Mouse (Mus musculus): ENCODE measurements at regions not wholly inside any gene's neighbourhood (a gene's known extent, or its start where the extent isn't known, plus 50 kb on each side); places are given as distances from the start of the nearest gene placed in this dataset.
A peak's percentile ranks its signal among the peaks of the same experiment; 100 is the strongest.

DNA sequence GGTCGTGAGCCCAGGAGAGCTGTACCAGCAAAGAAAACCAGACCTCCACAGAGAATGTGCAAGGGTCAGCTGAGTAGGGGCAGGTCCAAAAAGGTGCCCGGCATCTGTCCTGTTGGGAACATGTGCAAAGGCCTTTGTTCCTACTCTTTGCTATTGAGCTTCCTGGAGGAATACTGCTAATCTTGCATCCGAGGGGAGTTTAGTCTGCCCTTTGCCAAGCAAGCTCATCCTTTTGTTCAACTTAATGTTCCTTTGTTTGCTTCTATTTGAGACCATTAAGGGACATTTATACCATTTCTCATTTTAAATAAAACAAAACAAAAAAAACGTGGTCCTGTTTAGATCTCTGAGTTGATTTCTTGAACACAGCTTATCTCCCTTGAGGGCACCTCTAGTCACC is 166.6 kb downstream of the Dact1 start:
- H3K27me3 ChIP-seq (replicated peaks; ENCODE audit: control insufficient read depth, insufficient read depth, low read length) = no peaks in the 10 kb centered on the region
- H3K4me2 ChIP-seq (ENCODE audit: low read length) = no peak overlapping the region
- WGBS = 50% methylated on average over 4 of the region's 4 CpGs
- H3K9ac ChIP-seq (ENCODE audit: low read length) = no peak overlapping the region
- no peak overlapping the region for H3K27ac ChIP-seq (ENCODE audit: low read depth)
- no peaks in the 10 kb centered on the region for H3K9me3 ChIP-seq (ENCODE audit: control insufficient read depth, low read length)
- H3K4me1 ChIP-seq (replicated peaks; ENCODE audit: control insufficient read depth, insufficient read depth, low read length) = peaks cover 6% of the 10 kb centered on the region; the same call in 1 of the 2 replicates
- ATAC-seq (replicated peaks; ENCODE audit: low FRiP score, low TSS enrichment, low read depth) (no peak), DNase-seq (ENCODE audit: low spot score) (no peak)
- no peaks in the 10 kb centered on the region for H3K36me3 ChIP-seq (ENCODE audit: control insufficient read depth, insufficient read depth, low read length)
- H3K4me3 ChIP-seq (ENCODE audit: low read depth, low read length) = no peak overlapping the region

GRCm38 (mm10) chr12:71477691-71478090 is 168.0 kb downstream of the Dact1 start:
- H3K4me1 ChIP-seq (replicated peaks; ENCODE audit: control insufficient read depth, insufficient read depth, low read length) = peaks cover 19% of the 10 kb centered on the region
- 0 out of 2 replicates have a peak overlapping the region, but pooled peaks have one; percentile 24 for H3K27ac ChIP-seq (ENCODE audit: low read depth)
- DNase-seq (ENCODE audit: low spot score) = no peak
- H3K4me3 ChIP-seq (ENCODE audit: low read depth, low read length) = no peak overlapping the region
- H3K4me2 ChIP-seq (ENCODE audit: low read length) = no peak overlapping the region
- H3K36me3 ChIP-seq (ENCODE audit: control insufficient read depth, insufficient read depth, low read length) = no peaks in the 10 kb centered on the region
- no peak for ATAC-seq (replicated peaks; ENCODE audit: low FRiP score, low TSS enrichment, low read depth)
- H3K9me3 ChIP-seq (ENCODE audit: control insufficient read depth, low read length) = no peaks in the 10 kb centered on the region
- no peak overlapping the region for H3K9ac ChIP-seq (ENCODE audit: low read length)
- H3K27me3 ChIP-seq (replicated peaks; ENCODE audit: control insufficient read depth, insufficient read depth, low read length) = no peaks in the 10 kb centered on the region
- WGBS = 11% methylated on average over 5 of the region's 5 CpGs

- Histone ChIP-seq H3K9ac (ENCODE audit: low read length) (no peak overlapping the region), H3K36me3 (ENCODE audit: control insufficient read depth, insufficient read depth, low read length) (no peaks in the 10 kb centered on the region), H3K4me3 (ENCODE audit: low read depth, low read length) (no peak overlapping the region), H3K9me3 (ENCODE audit: control insufficient read depth, low read length) (no peaks in the 10 kb centered on the region), H3K27ac (ENCODE audit: low read depth) (peak overlapping the region; percentile 78), H3K4me1 (replicated peaks; ENCODE audit: control insufficient read depth, insufficient read depth, low read length) (peaks cover 23% of the 10 kb centered on the region), H3K4me2 (ENCODE audit: low read length) (no peak overlapping the region), H3K27me3 (replicated peaks; ENCODE audit: control insufficient read depth, insufficient read depth, low read length) (no peaks in the 10 kb centered on the region)
- ATAC-seq (replicated peaks; ENCODE audit: low FRiP score, low TSS enrichment, low read depth) (0 out of 2 replicates have a peak, but pooled peaks have one; percentile 5), DNase-seq (ENCODE audit: low spot score) (no peak)
- 27% methylated on average over 6 of the region's 6 CpGs for WGBS
Observed at GRCm38 (mm10) chr12:71481371-71481770, 171.7 kb downstream of the Dact1 start.

- no peak overlapping the region for H3K4me3 ChIP-seq (ENCODE audit: low read depth, low read length)
- H3K27me3 ChIP-seq (replicated peaks; ENCODE audit: control insufficient read depth, insufficient read depth, low read length) = no peaks in the 10 kb centered on the region
- no peaks in the 10 kb centered on the region for H3K36me3 ChIP-seq (ENCODE audit: control insufficient read depth, insufficient read depth, low read length)
- no peak overlapping the region for H3K4me2 ChIP-seq (ENCODE audit: low read length)
- no peaks in the 10 kb centered on the region for H3K9me3 ChIP-seq (ENCODE audit: control insufficient read depth, low read length)
- ATAC-seq (replicated peaks; ENCODE audit: low FRiP score, low TSS enrichment, low read depth) (no peak), DNase-seq (ENCODE audit: low spot score) (no peak)
- WGBS = 45% methylated on average over 9 of the region's 9 CpGs
- peak overlapping the region; percentile 78 for H3K27ac ChIP-seq (ENCODE audit: low read depth)
- H3K4me1 ChIP-seq (replicated peaks; ENCODE audit: control insufficient read depth, insufficient read depth, low read length) = peaks cover 22% of the 10 kb centered on the region
- H3K9ac ChIP-seq (ENCODE audit: low read length) = no peak overlapping the region
Observed at GRCm38 (mm10) chr12:71481899-71482593, 172.4 kb downstream of the Dact1 start.

DNA sequence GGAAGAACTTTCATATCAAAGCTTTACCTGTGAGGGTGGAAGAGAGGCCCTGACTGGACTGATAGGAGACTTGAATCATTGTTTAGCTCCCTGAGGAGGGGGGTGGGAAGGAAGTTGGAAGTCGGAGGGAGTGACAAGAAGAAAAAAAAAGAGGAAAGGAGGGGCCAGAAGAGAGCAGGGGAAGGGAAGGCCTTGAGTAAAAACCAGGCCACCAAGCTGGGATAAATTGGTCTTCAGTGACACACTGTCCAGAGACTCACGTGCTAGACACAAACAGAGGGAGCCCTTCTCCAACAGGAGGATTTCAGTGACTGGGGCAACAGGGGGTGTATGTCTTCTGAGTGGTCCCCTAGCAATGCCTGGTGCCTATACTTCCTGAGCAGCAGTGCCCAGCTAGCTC is 172.9 kb downstream of the Dact1 start:
- 35% methylated on average over 2 of the region's 2 CpGs for WGBS
- H3K4me2 ChIP-seq (ENCODE audit: low read length) = no peak overlapping the region
- no peaks in the 10 kb centered on the region for H3K36me3 ChIP-seq (ENCODE audit: control insufficient read depth, insufficient read depth, low read length)
- peak overlapping the region; percentile 78 for H3K27ac ChIP-seq (ENCODE audit: low read depth)
- no peak overlapping the region for H3K4me3 ChIP-seq (ENCODE audit: low read depth, low read length)
- H3K9me3 ChIP-seq (ENCODE audit: control insufficient read depth, low read length) = no peaks in the 10 kb centered on the region
- no peak for ATAC-seq (replicated peaks; ENCODE audit: low FRiP score, low TSS enrichment, low read depth)
- no peaks in the 10 kb centered on the region for H3K27me3 ChIP-seq (replicated peaks; ENCODE audit: control insufficient read depth, insufficient read depth, low read length)
- DNase-seq (ENCODE audit: low spot score) = no peak
- no peak overlapping the region for H3K9ac ChIP-seq (ENCODE audit: low read length)
- peaks cover 19% of the 10 kb centered on the region for H3K4me1 ChIP-seq (replicated peaks; ENCODE audit: control insufficient read depth, insufficient read depth, low read length)

DNA sequence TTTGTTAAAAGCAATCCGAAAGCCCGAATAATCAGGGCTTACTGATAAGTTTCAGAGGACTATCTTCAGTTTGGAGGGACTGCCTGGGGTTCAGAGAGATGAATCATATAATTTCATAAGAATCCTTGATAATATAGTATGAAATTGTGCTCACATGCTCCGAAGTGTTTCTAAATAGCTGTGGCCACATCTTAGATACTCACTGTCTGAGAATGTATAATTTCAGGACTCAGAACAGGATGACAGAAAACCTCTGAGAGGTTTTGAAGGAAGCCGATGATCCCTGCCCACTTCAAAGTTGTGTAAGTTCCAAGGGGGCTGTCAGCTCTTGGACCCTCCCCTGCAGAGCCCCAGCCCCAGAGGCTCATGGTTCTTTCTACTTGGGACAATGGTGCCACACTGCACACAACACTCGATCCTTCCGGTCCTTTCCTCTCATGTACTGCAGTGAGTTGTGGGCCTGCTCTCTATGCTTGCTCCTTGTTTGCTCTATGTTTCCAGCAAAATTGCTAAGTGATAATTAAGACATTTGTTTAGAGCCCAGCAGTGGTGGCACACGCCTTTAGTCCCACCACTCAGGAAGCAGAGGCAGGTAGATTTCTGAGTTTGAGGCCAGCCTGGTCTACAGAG is 174.0 kb downstream of the Dact1 start:
- H3K27ac ChIP-seq (ENCODE audit: low read depth) = no peak overlapping the region
- H3K4me1 ChIP-seq (replicated peaks; ENCODE audit: control insufficient read depth, insufficient read depth, low read length) = peaks cover 19% of the 10 kb centered on the region
- no peak overlapping the region for H3K9ac ChIP-seq (ENCODE audit: low read length)
- H3K36me3 ChIP-seq (ENCODE audit: control insufficient read depth, insufficient read depth, low read length) = no peaks in the 10 kb centered on the region
- H3K9me3 ChIP-seq (ENCODE audit: control insufficient read depth, low read length) = no peaks in the 10 kb centered on the region
- no peak overlapping the region for H3K4me3 ChIP-seq (ENCODE audit: low read depth, low read length)
- no peak overlapping the region for H3K4me2 ChIP-seq (ENCODE audit: low read length)
- ATAC-seq (replicated peaks; ENCODE audit: low FRiP score, low TSS enrichment, low read depth) = no peak
- DNase-seq (ENCODE audit: low spot score) = no peak
- no peaks in the 10 kb centered on the region for H3K27me3 ChIP-seq (replicated peaks; ENCODE audit: control insufficient read depth, insufficient read depth, low read length)
- WGBS = 87% methylated on average over 7 of the region's 7 CpGs

DNA sequence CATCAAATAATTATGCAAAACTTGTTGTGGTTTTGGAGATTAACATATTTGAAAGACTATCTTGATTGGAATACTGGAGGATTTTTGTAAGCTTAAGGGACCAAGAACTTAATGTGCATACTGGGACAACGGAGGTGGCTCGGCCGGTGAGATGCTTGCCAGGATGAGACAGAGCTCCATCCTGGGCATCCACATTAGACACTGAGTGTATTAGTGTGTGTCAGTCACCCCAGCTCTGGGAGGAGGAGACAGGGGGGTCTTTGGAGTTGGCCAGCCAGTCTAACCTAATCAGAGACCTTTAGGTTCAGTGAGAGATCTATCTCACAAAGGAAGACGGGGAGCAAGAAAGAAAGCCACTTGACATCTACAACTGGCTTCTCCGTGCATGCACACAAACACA is 174.6 kb downstream of the Dact1 start:
- Histone ChIP-seq H3K27me3 (replicated peaks; ENCODE audit: control insufficient read depth, insufficient read depth, low read length) (no peaks in the 10 kb centered on the region), H3K4me1 (replicated peaks; ENCODE audit: control insufficient read depth, insufficient read depth, low read length) (peaks cover 21% of the 10 kb centered on the region), H3K36me3 (ENCODE audit: control insufficient read depth, insufficient read depth, low read length) (no peaks in the 10 kb centered on the region), H3K4me2 (ENCODE audit: low read length) (no peak overlapping the region), H3K27ac (ENCODE audit: low read depth) (no peak overlapping the region), H3K4me3 (ENCODE audit: low read depth, low read length) (no peak overlapping the region), H3K9ac (ENCODE audit: low read length) (no peak overlapping the region), H3K9me3 (ENCODE audit: control insufficient read depth, low read length) (no peaks in the 10 kb centered on the region)
- 95% methylated on average over 5 of the region's 5 CpGs for WGBS
- no peak for DNase-seq (ENCODE audit: low spot score)
- no peak for ATAC-seq (replicated peaks; ENCODE audit: low FRiP score, low TSS enrichment, low read depth)

GRCm38 (mm10) chr12:71486078-71486477 is 176.4 kb downstream of the Dact1 start:
- H3K4me2 ChIP-seq (ENCODE audit: low read length) = no peak overlapping the region
- H3K9me3 ChIP-seq (ENCODE audit: control insufficient read depth, low read length) = no peaks in the 10 kb centered on the region
- no peak for DNase-seq (ENCODE audit: low spot score)
- ATAC-seq (replicated peaks; ENCODE audit: low FRiP score, low TSS enrichment, low read depth) = no peak
- no peak overlapping the region for H3K9ac ChIP-seq (ENCODE audit: low read length)
- WGBS = 83% methylated on average over 12 of the region's 12 CpGs
- H3K27ac ChIP-seq (ENCODE audit: low read depth) = no peak overlapping the region
- H3K36me3 ChIP-seq (ENCODE audit: control insufficient read depth, insufficient read depth, low read length) = no peaks in the 10 kb centered on the region
- H3K27me3 ChIP-seq (replicated peaks; ENCODE audit: control insufficient read depth, insufficient read depth, low read length) = no peaks in the 10 kb centered on the region
- peaks cover 26% of the 10 kb centered on the region for H3K4me1 ChIP-seq (replicated peaks; ENCODE audit: control insufficient read depth, insufficient read depth, low read length)
- H3K4me3 ChIP-seq (ENCODE audit: low read depth, low read length) = no peak overlapping the region

All from intestine, embryonic 14.5 days (tissue).